Mouse (Mus musculus): ENCODE measurements at regions not wholly inside any gene's neighbourhood (a gene's known extent, or its start where the extent isn't known, plus 50 kb on each side); places are given as distances from the start of the nearest gene placed in this dataset.

DNA sequence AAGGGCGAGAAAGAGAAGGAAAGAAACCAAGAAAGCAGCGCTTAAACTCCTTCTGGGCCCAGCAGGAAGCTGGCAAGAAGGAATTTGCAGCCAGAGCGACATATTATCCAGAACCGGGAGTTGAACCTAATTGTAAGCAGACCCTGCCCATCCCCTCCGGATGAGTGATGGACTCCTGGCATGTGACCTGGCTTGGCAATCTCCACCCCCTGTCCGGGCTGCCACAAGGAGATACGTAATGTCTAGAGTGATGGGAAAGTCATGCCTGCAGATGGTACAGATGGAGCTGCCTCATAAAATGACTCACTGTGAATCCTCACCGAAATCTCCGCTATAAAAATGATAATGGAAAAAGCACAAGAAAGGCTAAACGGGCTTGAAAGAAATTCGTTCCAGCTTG lies 133.1 kb downstream of the Dmrt2 start:
- TF ChIP-seq MEF2A (IDR thresholded peaks at IDR 0.05; ENCODE audit: extremely low read depth, insufficient replicate concordance, low read depth, low read length, poor library complexity, severe bottlenecking) (no peak), ZKSCAN1 (IDR thresholded peaks at IDR 0.05; ENCODE audit: low read depth, low read length) (no peak), ETS1 (IDR thresholded peaks at IDR 0.05; ENCODE audit: low read depth, low read length) (no peak), CHD2 (IDR thresholded peaks at IDR 0.05; ENCODE audit: low read length) (no peak)
- no peaks in the 10 kb centered on the region for H3K9me3 ChIP-seq (replicated peaks; ENCODE audit: insufficient read depth, low read length)
- no peak overlapping the region for H3K4me3 ChIP-seq (ENCODE audit: control insufficient read depth in 1 of 2, insufficient read depth in 1 of 2, low read depth in 2 of 2, low read length in 2 of 2)
- no peaks in the 10 kb centered on the region for H3K4me1 ChIP-seq (ENCODE audit: control insufficient read depth in 1 of 2, insufficient read depth in 2 of 2, low read length in 2 of 2)
- no peaks in the 10 kb centered on the region for H3K27me3 ChIP-seq (ENCODE audit: control insufficient read depth in 1 of 2, insufficient read depth in 2 of 2, low read length in 2 of 2)
- DNase-seq (ENCODE audit: low read depth, low spot score), result no peak
- H3K79me2 ChIP-seq (ENCODE audit: control insufficient read depth, insufficient read depth, low read length, poor library complexity), result no peaks in the 10 kb centered on the region
- no peak overlapping the region for H3K27ac ChIP-seq (ENCODE audit: control insufficient read depth, low read depth, low read length)
- no peak overlapping the region for H3K9ac ChIP-seq (ENCODE audit: control insufficient read depth, low read depth, low read length, poor library complexity, severe bottlenecking)
- no peaks in the 10 kb centered on the region for H3K36me3 ChIP-seq (ENCODE audit: control insufficient read depth in 1 of 2, insufficient read depth in 2 of 2, low read length in 2 of 2)

DNA sequence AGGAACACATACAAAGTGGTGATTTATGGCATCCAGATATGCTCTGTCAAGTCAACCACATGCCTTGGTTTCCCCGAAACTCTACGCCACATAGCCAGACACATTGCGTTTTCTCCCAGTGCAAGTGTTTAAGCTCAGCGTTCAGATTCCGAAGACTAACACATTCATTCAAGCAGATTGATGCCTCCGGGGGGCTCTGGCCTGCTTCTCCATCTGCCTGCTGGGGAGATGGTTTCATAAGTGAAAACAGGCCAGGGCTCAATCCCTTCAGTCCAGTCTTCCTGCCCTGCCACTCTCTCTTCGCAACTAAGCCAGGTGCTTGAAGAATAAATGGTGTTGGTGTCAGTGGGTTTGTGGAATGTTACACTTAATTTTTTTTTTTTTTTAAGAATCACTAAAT lies 141.4 kb downstream of the Dmrt2 start:
- Histone ChIP-seq H3K27ac (ENCODE audit: control insufficient read depth, low read depth, low read length) (no peak overlapping the region), H3K9ac (ENCODE audit: control insufficient read depth, low read depth, low read length, poor library complexity, severe bottlenecking) (no peak overlapping the region), H3K36me3 (ENCODE audit: control insufficient read depth in 1 of 2, insufficient read depth in 2 of 2, low read length in 2 of 2) (no peaks in the 10 kb centered on the region), H3K27me3 (ENCODE audit: control insufficient read depth in 1 of 2, insufficient read depth in 2 of 2, low read length in 2 of 2) (no peaks in the 10 kb centered on the region), H3K4me3 (ENCODE audit: control insufficient read depth in 1 of 2, insufficient read depth in 1 of 2, low read depth in 2 of 2, low read length in 2 of 2) (no peak overlapping the region), H3K79me2 (ENCODE audit: control insufficient read depth, insufficient read depth, low read length, poor library complexity) (no peaks in the 10 kb centered on the region), H3K4me1 (ENCODE audit: control insufficient read depth in 1 of 2, insufficient read depth in 2 of 2, low read length in 2 of 2) (no peaks in the 10 kb centered on the region), H3K9me3 (replicated peaks; ENCODE audit: insufficient read depth, low read length) (no peaks in the 10 kb centered on the region)
- no peak for DNase-seq (ENCODE audit: low read depth, low spot score)
- TF ChIP-seq ELF1 (IDR thresholded peaks at IDR 0.05; ENCODE audit: low read depth, low read length) (no peak), JUND (IDR thresholded peaks at IDR 0.05; ENCODE audit: low read depth, low read length) (no peak), UBTF (IDR thresholded peaks at IDR 0.05; ENCODE audit: borderline replicate concordance, insufficient read depth, low read depth, low read length) (no peak), MYB (IDR thresholded peaks at IDR 0.05; ENCODE audit: low read depth, low read length) (no peak), MXI1 (IDR thresholded peaks at IDR 0.05; ENCODE audit: low read depth, low read length) (no peak), RAD21 (IDR thresholded peaks at IDR 0.05; ENCODE audit: low read depth, low read length) (no peak), TBP (IDR thresholded peaks at IDR 0.05; ENCODE audit: low read depth, low read length) (no peak), MEF2A (IDR thresholded peaks at IDR 0.05; ENCODE audit: extremely low read depth, insufficient replicate concordance, low read depth, low read length, poor library complexity, severe bottlenecking) (no peak), ZKSCAN1 (IDR thresholded peaks at IDR 0.05; ENCODE audit: low read depth, low read length) (no peak)

DNA sequence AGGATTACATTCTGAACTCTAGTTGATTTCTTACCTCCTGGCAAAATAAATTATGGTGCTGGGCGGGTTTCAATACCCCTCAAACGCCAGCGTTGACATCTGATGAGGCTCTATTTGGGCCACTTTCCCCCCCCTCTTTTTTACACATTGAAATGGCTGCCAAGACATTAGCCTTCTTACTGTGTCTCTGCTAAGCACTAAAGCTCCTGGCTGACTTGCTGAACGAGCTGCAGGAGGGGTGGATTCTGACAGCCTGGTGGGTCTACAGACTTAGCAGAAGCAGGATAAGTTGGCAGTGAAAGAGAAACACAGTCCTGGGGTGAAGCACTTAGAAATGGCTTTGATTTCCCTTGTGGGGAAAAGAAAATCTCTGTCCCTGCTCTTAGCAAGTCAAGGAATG lies 172.9 kb downstream of the Dmrt2 start:
- no peaks in the 10 kb centered on the region for H3K79me2 ChIP-seq (ENCODE audit: control insufficient read depth, insufficient read depth, low read length, poor library complexity)
- no peaks in the 10 kb centered on the region for H3K27me3 ChIP-seq (ENCODE audit: control insufficient read depth in 1 of 2, insufficient read depth in 2 of 2, low read length in 2 of 2)
- H3K9ac ChIP-seq (ENCODE audit: control insufficient read depth, low read depth, low read length, poor library complexity, severe bottlenecking), result no peak overlapping the region
- no peaks in the 10 kb centered on the region for H3K36me3 ChIP-seq (ENCODE audit: control insufficient read depth in 1 of 2, insufficient read depth in 2 of 2, low read length in 2 of 2)
- H3K4me1 ChIP-seq (ENCODE audit: control insufficient read depth in 1 of 2, insufficient read depth in 2 of 2, low read length in 2 of 2), result no peaks in the 10 kb centered on the region
- no peak for DNase-seq (ENCODE audit: low read depth, low spot score)
- no peak overlapping the region for H3K27ac ChIP-seq (ENCODE audit: control insufficient read depth, low read depth, low read length)
- no peaks in the 10 kb centered on the region for H3K9me3 ChIP-seq (replicated peaks; ENCODE audit: insufficient read depth, low read length)
- no peak overlapping the region for H3K4me3 ChIP-seq (ENCODE audit: control insufficient read depth in 1 of 2, insufficient read depth in 1 of 2, low read depth in 2 of 2, low read length in 2 of 2)
- TF ChIP-seq TAL1 (IDR thresholded peaks at IDR 0.05; ENCODE audit: low read length) (no peak), GATA1 (IDR thresholded peaks at IDR 0.05; ENCODE audit: low read depth, low read length) (no peak), MAZ (IDR thresholded peaks at IDR 0.05; ENCODE audit: low read depth, low read length) (no peak), ZMIZ1 (IDR thresholded peaks at IDR 0.05; ENCODE audit: low read depth, low read length) (no peak), NELFE (IDR thresholded peaks at IDR 0.05; ENCODE audit: low read depth, low read length) (no peak), GABPA (IDR thresholded peaks at IDR 0.05; ENCODE audit: low read depth, low read length) (no peak), POLR2AphosphoS2 (IDR thresholded peaks at IDR 0.05; ENCODE audit: low read length) (no peak), ZC3H11A (IDR thresholded peaks at IDR 0.05; ENCODE audit: low read depth, low read length) (no peak), ETS1 (IDR thresholded peaks at IDR 0.05; ENCODE audit: low read depth, low read length) (no peak), HCFC1 (IDR thresholded peaks at IDR 0.05; ENCODE audit: low read depth, low read length) (no peak), MEF2A (IDR thresholded peaks at IDR 0.05; ENCODE audit: extremely low read depth, insufficient replicate concordance, low read depth, low read length, poor library complexity, severe bottlenecking) (no peak), MAX (IDR thresholded peaks at IDR 0.05; ENCODE audit: low read length) (no peak), MAFK (IDR thresholded peaks at IDR 0.05; ENCODE audit: borderline replicate concordance, low read depth, low read length) (no peak), CHD1 (IDR thresholded peaks at IDR 0.05; ENCODE audit: low read depth, low read length) (no peak), CHD2 (IDR thresholded peaks at IDR 0.05; ENCODE audit: low read length) (no peak), TCF12 (IDR thresholded peaks at IDR 0.05; ENCODE audit: low read depth, low read length) (no peak), MYC (IDR thresholded peaks at IDR 0.05; ENCODE audit: low read depth, low read length) (no peak), SMC3 (IDR thresholded peaks at IDR 0.05; ENCODE audit: low read depth, low read length) (no peak), SIN3A (IDR thresholded peaks at IDR 0.05; ENCODE audit: low read length) (no peak)
